Mouse (Mus musculus) heart, embryonic 12.5 days (tissue): ENCODE data around the gene Pard6b. TPM values are rescaled to one million over a fixed set of nuclear protein-coding genes. Genes with fewer than 3 reads are reported as not detected.

Source experiments
- ATAC-seq: fragments of 200-750 bp; cut with Nextera tagmentation; 2 replicates; pipeline ENCODE4 v1.8.0; 2017; ENCODE audit warnings: moderate TSS enrichment, moderate library complexity; ENCODE audit not compliant: insufficient number of reproducible peaks, low FRiP score
- H3K27ac ChIP-seq: fragments of 300-500 bp; sonication (generic); 2 replicates; pipeline ENCODE4 v1.5.1; 2016; ENCODE audit warnings: mild to moderate bottlenecking, moderate library complexity; ENCODE audit not compliant: poor library complexity, severe bottlenecking
- H3K27me3 ChIP-seq: fragments of 300-500 bp; sonication (generic); replicated peaks from 2 replicates; pipeline ENCODE4 v1.6.1; 2016; ENCODE audit warnings: mild to moderate bottlenecking, moderate library complexity
- H3K36me3 ChIP-seq: fragments of 300-500 bp; sonication (generic); 2 replicates; pipeline ENCODE4 v1.6.1; 2016; ENCODE audit warnings: mild to moderate bottlenecking, moderate library complexity
- H3K4me1 ChIP-seq: fragments of 300-500 bp; sonication (generic); replicated peaks from 2 replicates; pipeline ENCODE4 v1.6.1; 2016; ENCODE audit warnings: mild to moderate bottlenecking
- H3K4me2 ChIP-seq: fragments of 300-500 bp; sonication (generic); 2 replicates; pipeline ENCODE4 v1.6.1; 2016; ENCODE audit warnings: mild to moderate bottlenecking, moderate library complexity
- H3K4me3 ChIP-seq: fragments of 300-500 bp; sonication (generic); 2 replicates; pipeline ENCODE4 v1.5.1; 2016; ENCODE audit warnings: mild to moderate bottlenecking
- H3K9ac ChIP-seq: fragments of 300-500 bp; sonication (generic); 2 replicates; pipeline ENCODE4 v1.6.1; 2016; ENCODE audit warnings: mild to moderate bottlenecking, moderate library complexity
- H3K9me3 ChIP-seq: fragments of 300-500 bp; sonication (generic); replicated peaks from 2 replicates; pipeline ENCODE4 v1.6.1; 2016; ENCODE audit warnings: mild to moderate bottlenecking, moderate library complexity
- WGBS: fragments of 180-500 bp; shearing (Covaris S2); methylation state at CpG from one replicate; pipeline ENCODE4 v1.1.7; 2016; 5-methylcytosine and 5-hydroxymethylcytosine counted together
- polyA plus RNA-seq: library from polyadenylated mRNA; unstranded; fragments of >200 nt; fragmentation: Nextera tagmentation; extraction: Ambion mirVana; gene quantifications from 2 replicates; pipeline ENCODE4 v1.2.1, GENCODE M21; 2016

Pard6b gene
- polyA plus RNA-seq, 1 experiment from 2014 or later, result 13.2 TPM

GRCm38 (mm10) chr2:168063712-168064111 is 17.1 kb upstream of the Pard6b start:
- H3K27me3 ChIP-seq, result no peaks in the 10 kb centered on the region
- no peak overlapping the region for H3K4me2 ChIP-seq
- H3K9me3 ChIP-seq, result peaks cover 10% of the 10 kb centered on the region; the same call in 1 of the 2 replicates
- no peak overlapping the region for H3K27ac ChIP-seq
- 74% methylated on average over 12 of the region's 12 CpGs for WGBS
- no peaks in the 10 kb centered on the region for H3K36me3 ChIP-seq
- H3K4me1 ChIP-seq, result peaks cover 3% of the 10 kb centered on the region
- no peak overlapping the region for H3K4me3 ChIP-seq
- H3K9ac ChIP-seq, result no peak overlapping the region
- no peak for ATAC-seq

DNA sequence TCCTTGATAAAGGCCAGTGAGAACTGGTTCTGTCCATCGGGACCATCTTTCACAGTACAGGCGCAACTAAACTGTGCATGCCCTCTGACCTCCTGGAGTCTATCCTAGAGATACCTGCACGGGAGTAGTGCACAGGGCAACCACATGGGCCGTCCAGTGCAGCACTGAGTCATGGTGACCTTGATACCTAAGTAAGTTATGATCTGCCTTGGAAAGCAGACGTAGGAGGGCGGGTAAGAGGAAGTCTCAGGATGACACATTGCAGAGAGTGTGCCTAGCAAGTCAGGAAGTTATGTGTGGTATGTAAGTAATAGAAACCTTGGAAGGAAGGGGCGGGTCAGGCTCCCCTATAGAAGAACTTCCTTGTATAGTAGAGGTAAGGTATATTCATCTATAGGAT is 15.3 kb upstream of the Pard6b start:
- peaks cover 4% of the 10 kb centered on the region for H3K4me1 ChIP-seq
- no peaks in the 10 kb centered on the region for H3K27me3 ChIP-seq
- peaks cover 4% of the 10 kb centered on the region; the same call in 1 of the 2 replicates for H3K9me3 ChIP-seq
- H3K4me3 ChIP-seq, result no peak overlapping the region
- WGBS, result 62% methylated on average over 7 of the region's 7 CpGs
- no peak overlapping the region for H3K4me2 ChIP-seq
- H3K9ac ChIP-seq, result no peak overlapping the region
- no peaks in the 10 kb centered on the region for H3K36me3 ChIP-seq
- H3K27ac ChIP-seq, result no peak overlapping the region
- no peak for ATAC-seq

- no peaks in the 10 kb centered on the region for H3K9me3 ChIP-seq
- 64% methylated on average over 8 of the region's 8 CpGs for WGBS
- H3K4me2 ChIP-seq, result no peak overlapping the region
- no peak overlapping the region for H3K27ac ChIP-seq
- no peak overlapping the region for H3K9ac ChIP-seq
- ATAC-seq, result no peak
- peaks cover 9% of the 10 kb centered on the region for H3K4me1 ChIP-seq
- no peaks in the 10 kb centered on the region for H3K27me3 ChIP-seq
- H3K36me3 ChIP-seq, result no peaks in the 10 kb centered on the region
- no peak overlapping the region for H3K4me3 ChIP-seq
These were observed 14.0 kb upstream of the Pard6b start for GRCm38 (mm10) chr2:168066783-168067182.

GRCm38 (mm10) chr2:168070425-168070824 is 10.4 kb upstream of the Pard6b start:
- WGBS, result 18% methylated on average over 5 of the region's 5 CpGs
- Histone ChIP-seq H3K27me3 (no peaks in the 10 kb centered on the region), H3K9ac (peak overlapping the region; percentile 35; the same call in 1 of the 2 replicates), H3K36me3 (no peaks in the 10 kb centered on the region), H3K4me1 (peaks cover 28% of the 10 kb centered on the region), H3K27ac (peak overlapping the region; percentile 53; the same call in 1 of the 2 replicates), H3K4me3 (no peak overlapping the region), H3K4me2 (no peak overlapping the region), H3K9me3 (no peaks in the 10 kb centered on the region)
- no peak for ATAC-seq

DNA sequence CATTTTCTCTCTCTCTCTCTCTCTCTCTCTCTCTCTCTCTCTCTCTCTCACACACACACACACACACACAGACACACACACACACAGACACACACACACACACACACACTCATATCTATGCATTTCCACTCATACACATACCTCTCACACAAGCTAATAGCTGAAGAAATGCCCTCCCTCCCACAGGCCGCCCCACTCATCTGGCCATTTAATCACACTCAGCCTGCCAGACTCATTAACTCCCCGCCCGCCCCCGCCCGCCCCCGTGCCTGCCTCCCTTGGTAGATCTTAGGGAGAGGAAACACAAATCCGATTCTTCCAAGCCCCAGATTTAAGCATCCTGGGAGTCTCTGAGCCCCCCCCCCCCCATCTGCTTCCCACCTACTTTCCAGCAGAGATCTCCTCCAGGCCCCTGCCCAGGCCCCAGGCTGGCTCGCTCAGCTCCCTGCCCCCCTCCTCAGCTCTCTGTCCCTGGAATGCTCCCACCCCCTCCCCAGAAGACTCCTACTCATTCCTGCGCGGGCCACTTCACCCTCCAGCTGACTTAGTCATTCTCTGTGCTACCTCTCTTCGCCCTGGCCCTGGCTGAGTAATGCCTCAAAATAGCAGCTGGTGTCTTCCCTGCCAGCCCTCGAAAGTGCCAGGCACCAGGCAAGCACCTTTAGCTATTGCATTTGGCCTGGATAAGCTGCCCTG is 8.2 kb upstream of the Pard6b start:
- Histone ChIP-seq H3K9ac (peak overlapping the region; percentile 21), H3K27me3 (peaks cover 5% of the 10 kb centered on the region; the same call in 1 of the 2 replicates), H3K4me2 (peak overlapping the region; percentile 55), H3K36me3 (no peaks in the 10 kb centered on the region), H3K9me3 (no peaks in the 10 kb centered on the region), H3K27ac (peak overlapping the region; percentile 93), H3K4me1 (peaks cover 28% of the 10 kb centered on the region), H3K4me3 (peak overlapping the region; percentile 24)
- WGBS, result 4% methylated on average over 12 of the region's 12 CpGs
- ATAC-seq, result peak; percentile 73

DNA sequence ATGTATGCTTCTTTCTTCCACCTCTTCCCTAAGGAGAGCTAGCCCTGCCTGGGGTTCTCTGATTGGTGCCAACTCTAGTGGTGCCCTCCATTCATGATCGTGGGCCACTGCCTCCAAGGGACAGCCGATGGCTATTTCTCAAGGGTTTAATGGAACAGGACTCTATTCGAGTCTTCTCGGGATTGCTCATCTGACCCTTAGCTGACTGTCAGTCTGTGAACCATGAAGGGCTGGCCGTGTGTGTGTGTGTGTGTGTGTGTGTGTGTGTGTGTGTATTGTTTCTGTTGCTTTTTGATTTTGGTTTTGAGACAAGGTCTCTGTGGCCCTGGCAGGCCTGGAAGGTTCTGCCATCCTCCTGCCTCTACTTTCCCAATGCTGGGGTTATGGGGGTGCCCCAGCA is 7.1 kb upstream of the Pard6b start:
- Histone ChIP-seq H3K36me3 (no peaks in the 10 kb centered on the region), H3K4me2 (no peak overlapping the region), H3K9ac (0 out of 2 replicates have a peak overlapping the region, but pooled peaks have one; percentile 35), H3K9me3 (no peaks in the 10 kb centered on the region), H3K4me3 (no peak overlapping the region), H3K27ac (no peak overlapping the region), H3K27me3 (peaks cover 9% of the 10 kb centered on the region), H3K4me1 (peaks cover 38% of the 10 kb centered on the region)
- whole genome bisulfite sequencing, result 81% methylated on average over 5 of the region's 5 CpGs
- no peak for ATAC-seq

DNA sequence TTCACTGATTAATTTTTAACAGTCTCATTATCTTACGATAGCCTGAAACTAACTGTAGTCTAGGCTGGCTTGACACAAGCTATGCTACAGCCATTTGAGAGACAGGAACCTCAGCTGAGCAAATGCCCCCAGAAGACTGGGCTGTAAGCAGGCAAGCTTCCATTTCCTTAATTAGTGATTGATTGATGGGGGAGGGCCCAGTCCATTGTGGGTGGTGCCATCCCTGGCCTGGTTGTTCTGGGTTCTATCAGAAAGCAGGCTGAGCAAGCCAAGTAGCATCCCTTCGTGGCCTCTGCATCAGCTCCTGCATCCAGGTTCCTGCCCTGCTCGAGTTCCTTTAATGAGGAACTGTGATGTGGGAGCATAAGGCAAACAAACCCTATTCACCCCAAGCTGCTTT is 6.3 kb upstream of the Pard6b start:
- Histone ChIP-seq H3K4me1 (peaks cover 38% of the 10 kb centered on the region), H3K9me3 (no peaks in the 10 kb centered on the region)

DNA sequence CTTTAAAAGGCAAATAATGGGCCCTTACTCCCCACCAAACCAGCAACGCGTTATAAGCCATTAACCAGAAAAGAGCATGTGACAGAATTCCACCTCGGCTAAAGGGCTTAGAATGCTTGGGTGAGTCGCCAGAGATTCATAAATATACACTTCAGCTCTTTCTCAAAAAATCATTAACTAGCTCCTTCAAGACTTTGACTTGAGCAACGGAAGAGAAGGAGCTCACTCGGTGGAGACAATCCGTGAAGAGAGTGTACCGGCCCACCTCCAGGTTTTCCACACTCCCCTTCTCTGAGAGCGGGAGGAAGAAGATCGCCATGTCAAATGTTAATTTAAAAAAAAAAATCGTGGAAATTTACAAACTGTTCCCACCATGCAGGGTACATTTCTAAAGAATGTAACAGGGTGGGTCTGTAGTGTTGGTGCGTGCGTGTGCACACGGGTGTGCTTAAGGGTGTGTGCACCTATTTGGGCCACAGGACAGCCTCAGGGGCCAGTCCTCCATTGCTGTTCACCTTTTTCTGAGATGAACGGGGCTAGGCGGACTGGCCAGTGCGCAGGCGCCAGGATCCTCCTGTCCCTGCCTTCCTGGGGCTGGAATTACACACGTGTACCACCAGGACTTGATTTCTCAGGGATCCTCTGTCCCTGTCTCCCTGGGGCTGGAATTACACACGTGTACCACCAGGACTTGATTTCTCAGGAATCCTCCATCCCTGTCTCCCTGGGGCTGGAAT is 3.8 kb upstream of the Pard6b start:
- Histone ChIP-seq H3K4me3 (no peak overlapping the region), H3K4me2 (no peak overlapping the region), H3K4me1 (peaks cover 41% of the 10 kb centered on the region), H3K9me3 (no peaks in the 10 kb centered on the region), H3K27me3 (peaks cover 10% of the 10 kb centered on the region), H3K9ac (no peak overlapping the region), H3K36me3 (no peaks in the 10 kb centered on the region), H3K27ac (no peak overlapping the region)
- WGBS, result 75% methylated on average over 20 of the region's 20 CpGs
- ATAC-seq, result no peak

More for the DNA sequence above, 6.3 kb upstream of the Pard6b start:
- H3K27me3 ChIP-seq, result peaks cover 10% of the 10 kb centered on the region
- no peak for ATAC-seq
- no peak overlapping the region for H3K27ac ChIP-seq
- no peak overlapping the region for H3K9ac ChIP-seq
- H3K4me2 ChIP-seq, result no peak overlapping the region
- no peaks in the 10 kb centered on the region for H3K36me3 ChIP-seq
- no peak overlapping the region for H3K4me3 ChIP-seq
- WGBS, result 58% methylated on average over 3 of the region's 3 CpGs

GRCm38 (mm10) chr2:168078107-168078830 is 2.5 kb upstream of the Pard6b start:
- ATAC-seq, result no peak
- WGBS, result 30% methylated on average over 15 of the region's 15 CpGs
- Histone ChIP-seq H3K4me1 (peaks cover 38% of the 10 kb centered on the region), H3K27ac (peak overlapping the region; percentile 13; the same call in 1 of the 2 replicates), H3K4me2 (no peak overlapping the region), H3K27me3 (peaks cover 10% of the 10 kb centered on the region), H3K4me3 (no peak overlapping the region), H3K9me3 (no peaks in the 10 kb centered on the region), H3K36me3 (no peaks in the 10 kb centered on the region), H3K9ac (peak overlapping the region; percentile 24; the same call in 1 of the 2 replicates)

- Histone ChIP-seq H3K27me3 (peaks cover 10% of the 10 kb centered on the region), H3K27ac (peak overlapping the region; percentile 83), H3K9ac (peak overlapping the region; percentile 85), H3K4me2 (peak overlapping the region; percentile 93), H3K9me3 (no peaks in the 10 kb centered on the region), H3K36me3 (no peaks in the 10 kb centered on the region), H3K4me1 (peaks cover 47% of the 10 kb centered on the region), H3K4me3 (peak overlapping the region; percentile 78)
- whole genome bisulfite sequencing, result under 1% methylated on average over 49 of the region's 49 CpGs
- ATAC-seq, result no peak
These were observed 612 bp downstream of the Pard6b start for GRCm38 (mm10) chr2:168081299-168081932.
